Mouse (Mus musculus): ENCODE measurements around the gene Mipol1. TPM values are rescaled to one million over a fixed set of nuclear protein-coding genes. Genes with fewer than 3 reads are reported as not detected.

Gene Mipol1
- polyA plus RNA-seq, 1 experiment, result 7.2 TPM

- Histone ChIP-seq H3K4me3 (replicated peaks; ENCODE audit: insufficient read depth, low read depth, low read length) (no peak overlapping the region), H3K27ac (ENCODE audit: insufficient read depth, low read length) (no peak overlapping the region), H3K4me1 (ENCODE audit: control insufficient read depth, insufficient read depth, low read length) (no peaks in the 10 kb centered on the region), H3K27me3 (ENCODE audit: control insufficient read depth, insufficient read depth, low read length) (no peaks in the 10 kb centered on the region)
- WGBS, result 49% methylated on average over 2 of the region's 2 CpGs
- DNase-seq, result no peak
- TF ChIP-seq POLR2A (IDR thresholded peaks at IDR 0.05; ENCODE audit: borderline replicate concordance, insufficient read depth, low read length) (no peak), CTCF (IDR thresholded peaks at IDR 0.05; ENCODE audit: borderline replicate concordance, insufficient read depth, low read depth, low read length) (no peak)
Observed at GRCm38 (mm10) chr12:57481823-57482222, 251.6 kb downstream of the Mipol1 start.

GRCm38 (mm10) chr12:57496347-57497119, 266.3 kb downstream of the Mipol1 start:
- DNase-seq, result no peak
- H3K27me3 ChIP-seq (ENCODE audit: control insufficient read depth, insufficient read depth, low read length), result no peaks in the 10 kb centered on the region
- H3K4me3 ChIP-seq (replicated peaks; ENCODE audit: insufficient read depth, low read depth, low read length), result no peak overlapping the region
- no peaks in the 10 kb centered on the region for H3K4me1 ChIP-seq (ENCODE audit: control insufficient read depth, insufficient read depth, low read length)
- no peak overlapping the region for H3K27ac ChIP-seq (ENCODE audit: insufficient read depth, low read length)
- WGBS, result 91% methylated on average over 6 of the region's 6 CpGs
- TF ChIP-seq CTCF (IDR thresholded peaks at IDR 0.05; ENCODE audit: borderline replicate concordance, insufficient read depth, low read depth, low read length) (no peak), POLR2A (IDR thresholded peaks at IDR 0.05; ENCODE audit: borderline replicate concordance, insufficient read depth, low read length) (no peak)

GRCm38 (mm10) chr12:57500246-57500645, 270.0 kb downstream of the Mipol1 start:
- no peak for TF ChIP-seq POLR2A (IDR thresholded peaks at IDR 0.05; ENCODE audit: borderline replicate concordance, insufficient read depth, low read length)
- TF ChIP-seq CTCF (IDR thresholded peaks at IDR 0.05; ENCODE audit: borderline replicate concordance, insufficient read depth, low read depth, low read length), result no peak
- Histone ChIP-seq H3K27ac (ENCODE audit: insufficient read depth, low read length) (no peak overlapping the region), H3K27me3 (ENCODE audit: control insufficient read depth, insufficient read depth, low read length) (no peaks in the 10 kb centered on the region), H3K4me1 (ENCODE audit: control insufficient read depth, insufficient read depth, low read length) (no peaks in the 10 kb centered on the region), H3K4me3 (replicated peaks; ENCODE audit: insufficient read depth, low read depth, low read length) (no peak overlapping the region)
- 90% methylated on average over 7 of the region's 7 CpGs for WGBS
- no peak for DNase-seq

GRCm38 (mm10) chr12:57505329-57505728, 275.1 kb downstream of the Mipol1 start:
- no peak overlapping the region for H3K27ac ChIP-seq (ENCODE audit: insufficient read depth, low read length)
- H3K4me1 ChIP-seq (ENCODE audit: control insufficient read depth, insufficient read depth, low read length), result no peaks in the 10 kb centered on the region
- H3K4me3 ChIP-seq (replicated peaks; ENCODE audit: insufficient read depth, low read depth, low read length), result no peak overlapping the region
- WGBS, result 50% methylated on average over 7 of the region's 7 CpGs
- no peak for DNase-seq
- no peaks in the 10 kb centered on the region for H3K27me3 ChIP-seq (ENCODE audit: control insufficient read depth, insufficient read depth, low read length)
- no peak for TF ChIP-seq CTCF (IDR thresholded peaks at IDR 0.05; ENCODE audit: borderline replicate concordance, insufficient read depth, low read depth, low read length)

GRCm38 (mm10) chr12:57508938-57509337, 278.7 kb downstream of the Mipol1 start:
- no peaks in the 10 kb centered on the region for H3K27me3 ChIP-seq (ENCODE audit: control insufficient read depth, insufficient read depth, low read length)
- no peak for TF ChIP-seq CTCF (IDR thresholded peaks at IDR 0.05; ENCODE audit: borderline replicate concordance, insufficient read depth, low read depth, low read length)
- TF ChIP-seq POLR2A (IDR thresholded peaks at IDR 0.05; ENCODE audit: borderline replicate concordance, insufficient read depth, low read length), result no peak
- H3K27ac ChIP-seq (ENCODE audit: insufficient read depth, low read length), result no peak overlapping the region
- WGBS, result 20% methylated on average over 11 of the region's 11 CpGs
- no peaks in the 10 kb centered on the region for H3K4me1 ChIP-seq (ENCODE audit: control insufficient read depth, insufficient read depth, low read length)
- DNase-seq, result no peak
- H3K4me3 ChIP-seq (replicated peaks; ENCODE audit: insufficient read depth, low read depth, low read length), result no peak overlapping the region

GRCm38 (mm10) chr12:57509726-57510125, 279.5 kb downstream of the Mipol1 start:
- DNase-seq, result no peak
- no peaks in the 10 kb centered on the region for H3K27me3 ChIP-seq (ENCODE audit: control insufficient read depth, insufficient read depth, low read length)
- 76% methylated on average over 4 of the region's 4 CpGs for WGBS
- no peaks in the 10 kb centered on the region for H3K4me1 ChIP-seq (ENCODE audit: control insufficient read depth, insufficient read depth, low read length)
- no peak overlapping the region for H3K4me3 ChIP-seq (replicated peaks; ENCODE audit: insufficient read depth, low read depth, low read length)
- no peak overlapping the region for H3K27ac ChIP-seq (ENCODE audit: insufficient read depth, low read length)
- TF ChIP-seq POLR2A (IDR thresholded peaks at IDR 0.05; ENCODE audit: borderline replicate concordance, insufficient read depth, low read length), result no peak
- no peak for TF ChIP-seq CTCF (IDR thresholded peaks at IDR 0.05; ENCODE audit: borderline replicate concordance, insufficient read depth, low read depth, low read length)

GRCm38 (mm10) chr12:57511127-57511526, 280.9 kb downstream of the Mipol1 start:
- no peak overlapping the region for H3K4me3 ChIP-seq (replicated peaks; ENCODE audit: insufficient read depth, low read depth, low read length)
- no peak overlapping the region for H3K27ac ChIP-seq (ENCODE audit: insufficient read depth, low read length)
- no peaks in the 10 kb centered on the region for H3K4me1 ChIP-seq (ENCODE audit: control insufficient read depth, insufficient read depth, low read length)
- no peak for DNase-seq
- no peak for TF ChIP-seq CTCF (IDR thresholded peaks at IDR 0.05; ENCODE audit: borderline replicate concordance, insufficient read depth, low read depth, low read length)
- TF ChIP-seq POLR2A (IDR thresholded peaks at IDR 0.05; ENCODE audit: borderline replicate concordance, insufficient read depth, low read length), result no peak
- H3K27me3 ChIP-seq (ENCODE audit: control insufficient read depth, insufficient read depth, low read length), result no peaks in the 10 kb centered on the region
- 90% methylated on average over 4 of the region's 4 CpGs for WGBS

- no peak overlapping the region for H3K27ac ChIP-seq (ENCODE audit: insufficient read depth, low read length)
- H3K4me1 ChIP-seq (ENCODE audit: control insufficient read depth, insufficient read depth, low read length), result no peaks in the 10 kb centered on the region
- 86% methylated on average over 5 of the region's 5 CpGs for WGBS
- no peaks in the 10 kb centered on the region for H3K27me3 ChIP-seq (ENCODE audit: control insufficient read depth, insufficient read depth, low read length)
- DNase-seq, result no peak
- H3K4me3 ChIP-seq (replicated peaks; ENCODE audit: insufficient read depth, low read depth, low read length), result no peak overlapping the region
- TF ChIP-seq CTCF (IDR thresholded peaks at IDR 0.05; ENCODE audit: borderline replicate concordance, insufficient read depth, low read depth, low read length) (no peak), POLR2A (IDR thresholded peaks at IDR 0.05; ENCODE audit: borderline replicate concordance, insufficient read depth, low read length) (no peak)
Observed at GRCm38 (mm10) chr12:57511560-57511959, 281.3 kb downstream of the Mipol1 start.
